Mouse (Mus musculus): ENCODE measurements around the gene Slfn5. TPM values are rescaled to one million over a fixed set of nuclear protein-coding genes. Genes with fewer than 3 reads are reported as not detected.
A peak's percentile ranks its signal among the peaks of the same experiment; 100 is the strongest.
"Not testable (repeated sequence)": the region's sequence is repeated elsewhere in the genome, so short reads cannot be mapped to it uniquely, and the experiment has no call there.

The Slfn5 gene
- total and polyA plus RNA-seq, 2 experiments from 2014 or later, result 2.0 to 3.9 TPM

GRCm38 (mm10) chr11:82908608-82908989, 42.5 kb upstream of the Slfn5 start:
- Histone ChIP-seq H3K4me3 (ENCODE audit: low read depth, low read length) (peak overlapping the region; percentile 80; the same call in 1 of the 2 replicates), H3K27ac (ENCODE audit: low read depth, low read length) (no peak overlapping the region), H3K4me1 (ENCODE audit: insufficient read depth, low read length) (0 out of 2 replicates have a peak, but pooled peaks cover 6% of the 10 kb centered on the region), H3K36me3 (ENCODE audit: insufficient read depth, low read length) (peaks cover 25% of the 10 kb centered on the region), H3K9ac (replicated peaks; ENCODE audit: low read length, poor library complexity, severe bottlenecking) (0 out of 2 replicates have a peak overlapping the region, but pooled peaks have one; percentile 64), H3K27me3 (ENCODE audit: insufficient read depth, low read length) (0 out of 2 replicates have a peak, but pooled peaks cover 5% of the 10 kb centered on the region), H3K4me2 (ENCODE audit: low read depth, low read length, poor library complexity, severe bottlenecking) (peak overlapping the region; percentile 78; the same call in 1 of the 2 replicates), H3K9me3 (ENCODE audit: low read length) (no peaks in the 10 kb centered on the region)
- no peak for TF ChIP-seq CTCF (IDR thresholded peaks at IDR 0.05)
- 77% methylated on average over 4 of the region's 10 CpGs for WGBS
- no peak for DNase-seq (ENCODE audit: low spot score)
- no peak for ATAC-seq (ENCODE audit: low FRiP score)

GRCm38 (mm10) chr11:82910250-82910649, 40.9 kb upstream of the Slfn5 start, which contains the start of gene Unc45b:
Gene Unc45b (plus strand): TSS chr11:82910550.
- Histone ChIP-seq H3K36me3 (ENCODE audit: insufficient read depth, low read length) (peaks cover 9% of the 10 kb centered on the region), H3K4me3 (ENCODE audit: low read depth, low read length) (no peak within 1 kb of the TSS), H3K27me3 (ENCODE audit: insufficient read depth, low read length) (0 out of 2 replicates have a peak, but pooled peaks cover 5% of the 10 kb centered on the region), H3K9me3 (ENCODE audit: low read length) (no peaks in the 10 kb centered on the region), H3K4me1 (ENCODE audit: insufficient read depth, low read length) (0 out of 2 replicates have a peak, but pooled peaks cover 6% of the 10 kb centered on the region), H3K9ac (replicated peaks; ENCODE audit: low read length, poor library complexity, severe bottlenecking) (no peak within 1 kb of the TSS), H3K27ac (ENCODE audit: low read depth, low read length) (no peak within 1 kb of the TSS), H3K4me2 (ENCODE audit: low read depth, low read length, poor library complexity, severe bottlenecking) (no peak within 1 kb of the TSS)
- ATAC-seq (ENCODE audit: low FRiP score) (no peak), DNase-seq (ENCODE audit: low spot score) (no peak)
- TF ChIP-seq CTCF (IDR thresholded peaks at IDR 0.05), result no peak
- 89% methylated on average over 4 of the region's 4 CpGs for WGBS

GRCm38 (mm10) chr11:82910679-82911389, 40.3 kb upstream of the Slfn5 start:
- TF ChIP-seq CTCF (IDR thresholded peaks at IDR 0.05), result no peak
- Histone ChIP-seq H3K4me2 (ENCODE audit: low read depth, low read length, poor library complexity, severe bottlenecking) (no peak overlapping the region), H3K4me3 (ENCODE audit: low read depth, low read length) (no peak overlapping the region), H3K27me3 (ENCODE audit: insufficient read depth, low read length) (0 out of 2 replicates have a peak, but pooled peaks cover 5% of the 10 kb centered on the region), H3K36me3 (ENCODE audit: insufficient read depth, low read length) (peaks cover 5% of the 10 kb centered on the region), H3K9me3 (ENCODE audit: low read length) (no peaks in the 10 kb centered on the region), H3K9ac (replicated peaks; ENCODE audit: low read length, poor library complexity, severe bottlenecking) (no peak overlapping the region), H3K27ac (ENCODE audit: low read depth, low read length) (no peak overlapping the region), H3K4me1 (ENCODE audit: insufficient read depth, low read length) (0 out of 2 replicates have a peak, but pooled peaks cover 6% of the 10 kb centered on the region)
- ATAC-seq (ENCODE audit: low FRiP score) (no peak), DNase-seq (ENCODE audit: low spot score) (no peak)
- 80% methylated on average over 11 of the region's 11 CpGs for WGBS

GRCm38 (mm10) chr11:82914711-82915352, 36.3 kb upstream of the Slfn5 start:
- no peak overlapping the region for H3K27ac ChIP-seq (ENCODE audit: low read depth, low read length)
- H3K27me3 ChIP-seq (ENCODE audit: insufficient read depth, low read length), result 0 out of 2 replicates have a peak, but pooled peaks cover 5% of the 10 kb centered on the region
- H3K9me3 ChIP-seq (ENCODE audit: low read length), result no peaks in the 10 kb centered on the region
- peak; percentile 100 for TF ChIP-seq CTCF (IDR thresholded peaks at IDR 0.05)
- H3K9ac ChIP-seq (replicated peaks; ENCODE audit: low read length, poor library complexity, severe bottlenecking), result no peak overlapping the region
- ATAC-seq (ENCODE audit: low FRiP score) (0 out of 2 replicates have a peak, but pooled peaks have one; percentile 52), DNase-seq (ENCODE audit: low spot score) (peak; percentile 81)
- peak overlapping the region; percentile 36 for H3K4me2 ChIP-seq (ENCODE audit: low read depth, low read length, poor library complexity, severe bottlenecking)
- 8% methylated on average over 16 of the region's 16 CpGs for WGBS
- no peaks in the 10 kb centered on the region for H3K36me3 ChIP-seq (ENCODE audit: insufficient read depth, low read length)
- no peak overlapping the region for H3K4me3 ChIP-seq (ENCODE audit: low read depth, low read length)
- H3K4me1 ChIP-seq (ENCODE audit: insufficient read depth, low read length), result no peaks in the 10 kb centered on the region

GRCm38 (mm10) chr11:82920768-82921167, 30.4 kb upstream of the Slfn5 start:
- no peak overlapping the region for H3K4me2 ChIP-seq (ENCODE audit: low read depth, low read length, poor library complexity, severe bottlenecking)
- peaks cover 9% of the 10 kb centered on the region; the same call in 1 of the 2 replicates for H3K27me3 ChIP-seq (ENCODE audit: insufficient read depth, low read length)
- no peaks in the 10 kb centered on the region for H3K4me1 ChIP-seq (ENCODE audit: insufficient read depth, low read length)
- H3K36me3 ChIP-seq (ENCODE audit: insufficient read depth, low read length), result no peaks in the 10 kb centered on the region
- ATAC-seq (ENCODE audit: low FRiP score) (no peak), DNase-seq (ENCODE audit: low spot score) (no peak)
- H3K9me3 ChIP-seq (ENCODE audit: low read length), result no peaks in the 10 kb centered on the region
- whole genome bisulfite sequencing, result 71% methylated on average over 10 of the region's 10 CpGs
- no peak overlapping the region for H3K4me3 ChIP-seq (ENCODE audit: low read depth, low read length)
- no peak overlapping the region for H3K9ac ChIP-seq (replicated peaks; ENCODE audit: low read length, poor library complexity, severe bottlenecking)
- TF ChIP-seq CTCF (IDR thresholded peaks at IDR 0.05), result no peak
- H3K27ac ChIP-seq (ENCODE audit: low read depth, low read length), result no peak overlapping the region

- Histone ChIP-seq H3K9ac (replicated peaks; ENCODE audit: low read length, poor library complexity, severe bottlenecking) (no peak overlapping the region), H3K9me3 (ENCODE audit: low read length) (no peaks in the 10 kb centered on the region), H3K4me2 (ENCODE audit: low read depth, low read length, poor library complexity, severe bottlenecking) (no peak overlapping the region), H3K4me1 (ENCODE audit: insufficient read depth, low read length) (no peaks in the 10 kb centered on the region), H3K27me3 (ENCODE audit: insufficient read depth, low read length) (peaks cover 9% of the 10 kb centered on the region; the same call in 1 of the 2 replicates), H3K27ac (ENCODE audit: low read depth, low read length) (no peak overlapping the region), H3K36me3 (ENCODE audit: insufficient read depth, low read length) (no peaks in the 10 kb centered on the region), H3K4me3 (ENCODE audit: low read depth, low read length) (no peak overlapping the region)
- DNase-seq (ENCODE audit: low spot score), result no peak
- no peak for TF ChIP-seq CTCF (IDR thresholded peaks at IDR 0.05)
- ATAC-seq (ENCODE audit: low FRiP score), result no peak
- WGBS, result 80% methylated on average over 4 of the region's 4 CpGs
Observed at GRCm38 (mm10) chr11:82921691-82922090, 29.5 kb upstream of the Slfn5 start.

- not testable (repeated sequence) for H3K36me3 ChIP-seq (ENCODE audit: insufficient read depth, low read length)
- 86% methylated on average over 6 of the region's 6 CpGs for WGBS
Observed at GRCm38 (mm10) chr11:82923910-82924309, 27.2 kb upstream of the Slfn5 start.

More at GRCm38 (mm10) chr11:82923910-82924309, 27.2 kb upstream of the Slfn5 start:
- DNase-seq (ENCODE audit: low spot score); H3K4me2 ChIP-seq (ENCODE audit: low read depth, low read length, poor library complexity, severe bottlenecking); ATAC-seq (ENCODE audit: low FRiP score); H3K4me1 ChIP-seq (ENCODE audit: insufficient read depth, low read length); H3K27ac ChIP-seq (ENCODE audit: low read depth, low read length); H3K4me3 ChIP-seq (ENCODE audit: low read depth, low read length); H3K9me3 ChIP-seq (ENCODE audit: low read length); H3K9ac ChIP-seq (replicated peaks; ENCODE audit: low read length, poor library complexity, severe bottlenecking): not testable (repeated sequence)
- peaks cover 19% of the 10 kb centered on the region for H3K27me3 ChIP-seq (ENCODE audit: insufficient read depth, low read length)

Measured in midbrain, postnatal 0 days (tissue).